Mouse (Mus musculus) frontal cortex, postnatal 10 days (tissue): ENCODE measurements around the gene Ccnd3.
A peak's percentile ranks its signal among the peaks of the same experiment; 100 is the strongest.
"Not testable (repeated sequence)": the region's sequence is repeated elsewhere in the genome, so short reads cannot be mapped to it uniquely, and the experiment has no call there.

Experiments used
- DNase-seq, 2 experiments: peaks; one replicate each; pipeline ENCODE4 v3.0.0; 2022; ENCODE audit warnings: low spot score in 2 of 2, mixed read lengths in 1 of 2

The Ccnd3 gene

DNA sequence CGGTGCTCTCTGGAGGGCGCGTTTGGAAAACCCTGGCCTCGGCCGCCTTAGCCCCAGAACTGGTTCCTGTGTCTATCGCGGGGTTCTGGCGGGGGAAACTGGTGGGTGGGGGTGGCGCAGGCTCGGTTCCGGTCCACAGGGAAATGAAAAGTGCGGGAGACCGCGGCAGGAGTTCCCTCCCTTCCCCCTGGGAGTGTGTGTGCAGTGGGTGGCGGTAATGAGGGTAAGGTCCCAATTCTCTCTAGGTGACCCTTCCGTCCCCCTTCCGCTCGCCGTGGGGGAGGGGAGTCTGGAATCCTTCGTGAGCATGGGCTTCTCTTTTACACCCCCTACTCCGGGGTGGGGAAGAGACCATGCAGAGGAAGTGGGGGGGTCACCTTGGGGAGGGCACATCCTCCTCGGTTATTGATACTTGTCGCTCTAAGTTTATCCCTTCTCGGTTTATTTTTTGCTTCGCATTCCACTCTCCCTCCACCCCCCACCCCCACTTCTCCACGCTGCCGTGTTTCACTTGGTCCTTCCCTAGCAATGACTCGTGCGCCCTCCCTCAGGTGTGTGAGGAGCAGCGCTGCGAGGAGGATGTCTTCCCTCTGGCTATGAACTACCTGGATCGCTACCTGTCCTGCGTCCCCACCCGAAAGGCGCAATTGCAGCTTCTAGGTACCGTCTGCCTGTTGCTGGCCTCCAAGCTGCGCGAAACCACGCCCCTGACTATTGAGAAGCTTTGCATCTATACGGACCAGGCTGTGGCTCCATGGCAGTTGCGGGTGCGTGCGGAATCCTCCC, 89.5 kb downstream of the Ccnd3 start:
- peak; percentile 47 to 50 for DNase-seq

DNA sequence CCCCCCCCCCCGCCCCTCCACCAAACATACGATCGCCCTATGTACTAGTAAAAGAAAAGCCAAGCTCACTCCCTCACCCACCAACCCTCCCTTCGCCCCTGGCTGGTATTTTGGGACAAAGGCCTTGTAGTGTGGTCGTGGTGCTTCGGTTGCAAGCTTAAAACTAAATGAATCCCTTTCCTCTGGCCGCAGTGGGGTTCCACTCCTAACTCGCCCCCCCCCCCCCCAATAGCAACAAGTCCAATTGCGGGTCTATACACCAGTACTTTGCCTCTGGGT, 90.1 kb downstream of the Ccnd3 start:
- no peak for DNase-seq

DNA sequence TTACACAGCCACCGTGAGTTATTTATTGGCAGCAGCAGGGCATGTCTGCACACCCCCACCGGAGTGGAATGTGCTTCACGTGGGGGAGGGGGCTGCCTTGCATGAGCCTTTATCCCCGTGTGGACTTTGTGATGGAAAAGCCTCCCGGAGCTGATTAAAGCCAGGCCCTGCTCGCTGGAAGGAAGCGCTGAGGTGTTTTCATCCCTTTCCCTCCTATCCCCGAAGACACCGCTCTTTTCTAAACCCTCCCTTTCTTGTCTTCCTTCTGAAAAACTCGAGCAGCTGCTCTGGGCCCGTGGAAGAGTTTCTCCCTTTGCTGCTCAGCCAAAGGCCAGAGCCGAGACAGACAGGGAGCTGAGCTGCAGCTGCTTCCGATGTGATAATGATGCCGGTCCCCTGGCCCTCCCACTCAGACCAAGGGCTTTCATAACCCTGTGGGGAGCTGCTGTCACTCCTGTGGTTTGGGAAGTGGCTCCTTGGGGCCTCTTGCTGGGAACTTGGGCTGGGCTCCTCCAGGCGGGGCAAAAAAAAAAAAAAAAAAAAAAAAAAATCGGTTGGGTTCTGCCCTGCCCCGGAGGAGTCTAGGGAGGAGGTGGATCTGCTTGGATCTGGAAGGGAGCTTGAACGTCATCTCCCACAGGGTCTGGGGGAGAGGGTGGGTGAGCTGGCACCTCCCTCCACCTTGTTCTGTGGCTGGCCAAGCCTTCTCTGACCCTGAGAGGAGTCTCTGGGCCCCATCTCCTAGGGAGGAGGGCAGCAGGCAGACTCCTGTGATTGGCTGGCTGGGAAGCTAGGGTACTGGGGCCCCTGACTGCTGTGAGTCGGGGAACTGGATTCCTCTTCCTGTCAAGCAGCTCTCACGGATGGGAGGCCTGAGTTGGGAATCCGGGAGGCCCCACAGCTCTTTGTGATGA, 90.7 kb downstream of the Ccnd3 start:
- DNase-seq: no peak

DNA sequence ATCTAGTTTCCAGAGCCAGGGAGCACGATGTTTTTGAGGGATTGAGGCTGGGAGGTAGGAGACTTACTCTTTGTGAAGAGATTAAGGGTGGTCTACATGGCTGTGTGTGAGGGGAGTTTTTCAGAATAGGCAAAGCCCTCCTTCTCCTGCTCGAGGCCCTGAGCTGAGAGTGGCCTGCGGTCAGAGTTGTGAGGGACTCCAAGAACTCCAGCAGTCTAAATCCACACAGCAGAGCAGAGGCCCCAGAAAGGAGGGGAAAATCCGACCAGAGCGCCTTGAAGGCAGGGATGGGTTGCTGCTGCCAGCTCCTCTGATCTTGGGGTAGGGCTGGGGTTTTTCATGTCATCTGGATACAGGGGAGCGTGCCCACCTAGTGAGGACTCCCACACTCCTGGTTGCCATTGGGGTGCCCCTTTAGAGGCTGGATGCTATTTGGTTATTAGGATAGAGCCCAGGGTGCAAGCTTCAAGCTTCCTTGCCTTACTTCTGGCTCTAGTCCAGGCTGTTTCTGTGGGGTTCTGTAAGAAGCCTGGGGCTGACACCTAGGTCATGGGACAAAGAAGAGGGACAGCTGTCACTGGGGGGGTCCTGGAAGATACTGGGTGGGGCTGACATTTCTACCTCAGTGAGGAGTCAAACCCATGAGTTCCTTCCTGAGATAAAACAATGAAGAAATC, 91.4 kb downstream of the Ccnd3 start:
- no peak for DNase-seq

DNA sequence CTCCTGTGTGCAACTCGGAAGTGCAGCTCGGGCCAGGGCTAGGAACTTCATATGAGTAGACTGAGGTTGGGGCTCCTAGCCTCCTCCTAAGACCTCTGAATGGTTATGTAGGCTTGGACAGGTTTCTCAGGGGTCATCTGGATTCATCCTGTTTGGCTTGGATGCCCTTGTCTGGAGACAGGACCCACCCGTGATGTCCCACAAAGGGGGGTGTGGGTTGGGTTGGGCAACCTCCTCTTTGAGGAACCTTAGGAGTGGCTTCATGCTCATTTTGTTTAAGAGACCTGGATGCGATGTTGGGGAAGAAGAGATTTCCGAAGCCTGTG, 92.0 kb downstream of the Ccnd3 start:
- no peak for DNase-seq

DNA sequence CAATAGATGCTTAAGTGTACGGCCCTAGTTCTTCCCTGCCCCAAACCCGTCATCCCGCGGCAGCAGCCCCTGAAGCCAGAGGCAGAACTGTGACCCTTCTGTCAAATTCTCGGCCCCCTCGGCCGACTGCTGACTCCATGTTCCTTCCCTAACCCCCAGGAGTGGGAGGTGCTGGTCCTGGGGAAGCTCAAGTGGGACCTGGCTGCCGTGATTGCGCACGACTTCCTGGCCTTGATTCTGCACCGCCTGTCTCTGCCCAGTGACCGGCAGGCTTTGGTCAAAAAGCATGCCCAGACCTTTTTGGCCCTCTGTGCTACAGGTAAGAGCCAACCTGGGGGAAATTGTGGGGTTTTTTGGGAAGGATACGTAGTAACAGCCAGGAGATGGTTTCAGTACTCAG, 92.4 kb downstream of the Ccnd3 start:
- DNase-seq: no peak

DNA sequence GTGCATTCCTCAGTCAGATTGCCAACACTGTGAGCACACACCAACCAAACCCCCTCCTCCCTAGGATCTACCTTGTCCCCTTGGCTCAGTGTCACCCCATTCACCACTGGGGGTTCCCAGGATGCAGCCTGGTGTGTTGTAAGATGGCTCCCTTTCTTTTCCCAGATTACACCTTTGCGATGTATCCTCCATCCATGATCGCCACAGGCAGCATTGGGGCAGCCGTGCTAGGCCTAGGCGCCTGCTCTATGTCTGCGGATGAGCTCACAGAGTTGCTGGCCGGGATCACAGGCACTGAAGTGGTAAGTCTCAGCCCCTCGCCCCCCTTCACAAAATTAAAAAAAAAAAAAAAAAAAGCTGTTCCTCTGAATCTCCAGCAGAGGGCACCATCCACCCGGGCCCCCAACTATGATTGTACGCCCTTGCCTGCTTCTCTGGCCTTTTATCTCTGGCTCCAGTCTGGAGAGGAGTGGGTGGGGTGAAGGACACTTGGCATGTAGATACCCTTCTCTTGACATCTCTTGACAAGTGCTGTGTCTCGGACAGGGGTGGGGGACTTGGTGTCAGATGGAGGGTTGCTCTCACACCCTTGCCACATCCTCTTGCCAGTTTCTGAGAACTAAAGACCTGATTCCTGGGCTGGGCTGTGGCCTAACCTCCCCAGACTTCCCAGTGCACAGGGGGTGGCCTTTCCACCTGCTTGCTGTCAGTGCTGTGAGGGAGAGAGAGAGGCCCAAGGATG, 93.2 kb downstream of the Ccnd3 start:
- DNase-seq: peak in 1 of 2 experiments; percentile 28

DNA sequence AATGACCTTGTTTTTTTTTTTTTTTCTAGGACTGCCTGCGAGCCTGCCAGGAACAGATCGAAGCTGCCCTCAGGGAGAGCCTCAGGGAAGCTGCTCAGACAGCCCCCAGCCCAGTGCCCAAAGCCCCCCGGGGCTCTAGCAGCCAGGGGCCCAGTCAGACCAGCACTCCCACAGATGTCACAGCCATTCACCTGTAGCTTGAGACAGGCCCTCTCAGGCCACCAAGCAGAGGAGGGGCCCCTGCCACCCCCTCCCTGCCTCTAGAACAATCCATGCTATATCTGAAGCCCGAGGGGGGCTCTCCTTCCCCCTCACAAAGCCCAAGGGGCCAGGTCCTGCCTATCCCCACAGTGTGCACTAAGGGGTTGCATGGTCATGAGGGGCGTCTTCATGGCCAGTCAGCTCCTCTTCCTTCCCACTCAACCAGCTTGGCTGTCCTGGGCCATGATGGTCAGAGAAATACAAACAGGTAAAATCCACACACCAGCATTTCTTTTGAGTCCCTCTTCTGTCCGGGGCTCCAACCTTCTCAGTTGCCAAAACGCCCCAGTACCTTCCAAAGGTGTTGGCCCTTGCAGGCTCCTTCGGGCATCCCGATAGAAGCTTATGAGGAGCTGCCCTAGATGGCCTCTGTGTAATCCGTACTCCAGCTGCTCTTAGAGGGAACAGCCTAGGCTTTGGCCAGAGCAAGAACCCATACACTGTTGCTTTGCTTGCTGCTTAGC, 93.9 kb downstream of the Ccnd3 start:
- DNase-seq: not testable (repeated sequence)

DNA sequence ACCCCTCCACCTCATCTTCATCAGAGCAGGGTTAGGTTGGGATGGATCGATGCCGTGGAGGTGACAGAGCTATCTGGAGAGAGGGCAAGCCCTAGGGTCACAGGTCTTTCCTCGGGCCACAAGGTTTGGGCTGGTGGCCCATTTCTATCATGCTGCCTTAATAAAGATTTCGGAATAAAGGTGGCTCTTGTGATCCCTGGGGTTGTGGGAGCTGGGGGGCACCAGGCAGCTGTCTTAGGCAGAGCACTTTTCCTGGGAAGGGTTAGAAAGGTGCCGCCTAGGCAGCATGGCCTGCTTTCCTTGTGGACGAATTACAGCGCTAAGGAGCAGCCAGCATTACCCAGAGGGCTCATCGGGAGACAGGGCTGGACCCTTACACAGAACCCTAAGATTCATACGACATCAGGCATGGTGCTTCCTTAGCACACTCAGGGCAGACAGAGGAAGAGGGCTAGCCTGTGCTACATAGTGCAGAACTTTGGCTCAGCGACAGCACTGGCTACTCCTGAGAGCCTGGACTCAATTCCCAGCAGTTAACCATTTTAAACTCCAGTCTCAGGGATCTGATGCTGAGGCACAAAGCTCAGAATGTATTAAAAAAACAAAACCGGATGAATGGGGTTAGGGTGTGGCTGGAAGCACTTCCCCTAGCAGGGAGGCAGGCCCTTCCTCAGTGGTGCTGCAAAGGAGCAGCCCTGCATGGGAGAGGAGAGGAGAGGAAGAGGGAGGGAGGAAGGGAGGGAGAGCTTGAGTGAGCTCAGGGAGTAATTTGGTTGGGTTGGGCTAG, 94.9 kb downstream of the Ccnd3 start:
- no peak for DNase-seq

DNA sequence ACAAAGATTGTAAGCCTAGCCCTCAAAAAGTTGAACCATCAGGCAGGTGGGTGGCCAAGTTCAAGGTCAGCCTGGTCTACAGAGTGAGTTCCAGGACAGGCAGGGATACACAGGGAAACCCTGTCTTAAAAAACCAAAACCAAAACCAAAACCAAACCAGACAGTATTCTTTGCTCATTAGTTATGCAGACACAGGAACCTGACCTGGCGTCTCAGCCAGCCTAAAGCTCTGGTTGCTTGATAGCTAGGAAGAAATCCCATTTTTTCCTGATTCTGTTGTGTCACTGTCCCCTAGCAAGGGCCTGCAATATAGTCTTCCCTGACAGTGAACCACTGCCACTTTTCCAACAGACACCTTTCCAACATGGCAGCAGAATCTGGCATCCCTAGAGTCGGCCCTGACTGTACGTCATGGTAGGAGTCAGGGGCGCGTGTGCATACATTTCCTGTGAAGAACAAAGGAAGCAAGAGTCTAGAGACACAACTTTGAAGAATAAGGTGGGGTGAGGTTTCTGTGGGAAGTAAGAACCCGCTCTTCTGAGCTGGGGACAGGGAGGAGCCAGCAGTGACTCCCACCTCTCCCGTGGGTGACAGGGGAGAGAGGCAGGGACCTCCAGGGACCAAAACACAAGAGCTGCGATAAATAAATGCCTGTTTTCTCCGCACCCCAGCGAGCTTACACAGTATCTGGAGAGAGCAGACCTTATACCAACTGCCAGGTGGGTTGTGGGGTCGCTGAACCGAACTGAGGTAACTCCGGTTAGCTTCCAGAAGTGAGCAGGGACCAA, 95.9 kb downstream of the Ccnd3 start:
- DNase-seq: no peak

DNA sequence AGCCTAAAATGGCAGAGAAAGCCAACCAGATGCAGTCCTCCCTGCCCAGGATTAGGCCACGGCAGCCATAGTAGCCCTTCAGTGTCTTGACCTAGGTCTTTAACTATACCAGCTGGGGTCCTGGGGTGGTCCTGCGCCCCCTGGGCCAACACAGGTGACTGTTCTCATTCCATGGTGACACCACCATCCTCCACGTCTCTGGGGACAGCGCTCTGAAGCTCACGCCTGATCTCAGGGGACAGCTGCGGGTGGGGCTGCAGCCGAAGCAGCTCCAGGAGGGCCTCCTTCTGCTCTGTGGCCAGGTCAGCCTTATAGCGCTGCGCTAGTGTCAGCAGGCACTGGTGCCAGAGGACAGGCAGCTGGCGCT, 96.5 kb downstream of the Ccnd3 start:
- no peak for DNase-seq

DNA sequence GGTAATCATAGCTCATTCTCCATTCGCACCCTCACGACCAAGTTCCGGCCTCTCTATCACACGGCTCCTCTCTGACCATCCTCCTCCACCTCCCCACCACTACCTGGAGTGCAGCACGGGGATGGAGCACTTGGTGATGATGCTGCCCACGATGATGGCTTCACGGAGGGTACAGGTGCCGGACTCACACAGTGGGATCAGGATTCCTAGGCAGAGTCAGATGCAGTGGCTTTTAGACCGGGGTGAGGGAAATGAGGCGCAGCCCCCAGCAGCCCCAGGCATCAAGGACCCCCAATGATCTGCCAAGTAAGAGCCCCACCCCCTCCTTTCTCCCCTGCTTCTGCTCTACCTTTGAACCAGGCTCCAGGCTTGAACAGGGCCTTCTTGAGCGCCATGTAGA, 97.4 kb downstream of the Ccnd3 start:
- no peak for DNase-seq

DNA sequence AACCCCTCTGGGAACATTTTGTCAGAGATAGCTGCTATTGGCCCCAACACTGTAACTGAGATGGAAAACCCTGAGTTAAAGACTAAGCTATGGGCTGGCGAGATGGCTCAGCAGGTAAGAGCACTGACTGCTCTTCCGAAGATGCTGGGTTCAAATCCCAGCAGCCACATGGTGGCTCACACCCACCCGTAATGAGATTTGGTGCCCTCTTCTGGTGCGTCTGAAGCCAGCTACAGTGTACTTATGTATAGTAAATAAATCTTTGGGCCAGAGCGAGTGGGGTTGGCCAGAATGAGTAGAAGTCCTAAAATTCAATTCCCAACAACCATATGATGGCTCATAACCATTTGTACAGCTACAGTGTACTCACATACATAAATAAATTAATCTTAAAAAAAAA, 101.4 kb downstream of the Ccnd3 start:
- DNase-seq: no peak

DNA sequence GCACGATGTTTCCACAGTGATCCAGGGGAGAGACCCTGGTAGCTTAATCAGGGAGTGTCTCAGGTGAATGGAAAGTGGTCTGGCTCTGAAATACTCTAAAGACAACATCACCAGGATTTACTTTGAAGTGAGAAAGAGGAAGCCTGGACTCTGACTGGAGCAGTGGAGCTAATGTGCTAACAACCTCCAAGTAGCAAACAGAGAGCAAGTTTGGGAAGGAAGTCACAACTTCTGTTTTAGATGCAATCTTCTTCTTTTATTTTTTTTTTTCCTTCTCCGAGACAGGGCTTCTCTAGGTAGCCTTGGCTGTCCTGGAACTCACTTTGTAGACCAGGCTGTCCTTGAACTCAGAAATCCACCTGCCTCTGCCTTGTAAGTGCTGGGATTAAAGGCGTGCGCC, 104.3 kb downstream of the Ccnd3 start:
- DNase-seq: no peak

DNA sequence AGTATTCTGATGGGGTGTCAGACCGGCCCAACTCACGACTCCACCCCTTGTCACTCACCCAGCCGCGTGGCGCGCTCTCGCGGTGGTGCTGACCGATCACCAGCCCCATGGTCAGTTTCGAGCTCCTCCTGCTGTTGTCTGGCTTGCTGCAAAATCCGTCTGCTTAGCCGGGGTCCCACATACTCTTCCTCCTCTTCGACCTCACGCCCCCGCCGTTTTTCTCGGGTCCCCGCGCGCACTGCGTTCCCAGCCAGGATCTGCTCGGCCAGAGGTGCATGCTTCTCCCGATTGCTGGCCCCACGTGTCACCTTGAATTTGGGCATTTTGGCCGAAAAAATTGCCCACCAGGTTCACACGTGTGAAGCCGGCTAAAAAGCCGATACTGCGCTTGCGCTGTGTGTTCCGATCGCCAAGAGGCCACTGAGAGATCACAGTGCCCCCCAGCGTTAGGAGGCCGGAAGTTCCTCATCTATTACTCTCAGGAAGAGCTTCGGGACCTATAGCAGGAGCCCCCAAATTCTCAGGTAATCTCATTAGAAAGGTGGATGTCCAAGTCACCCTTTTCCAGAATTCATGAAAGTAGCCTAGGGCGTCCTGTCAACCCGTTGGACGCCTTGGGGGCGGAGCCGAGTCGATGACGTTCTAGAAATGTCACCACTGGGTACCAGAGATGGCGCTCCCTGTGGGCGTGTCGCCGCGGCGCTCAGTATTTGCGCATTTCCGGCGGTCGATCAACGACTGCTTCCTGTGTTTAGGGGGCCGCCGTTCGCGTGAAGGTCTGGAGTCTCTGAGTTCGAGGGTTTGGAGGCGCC, 106.2 kb downstream of the Ccnd3 start, which contains the start of the genes Bysl, Med20 and Gm20517:
Gene Bysl (minus strand): TSS at position 644 of the 812 bp plus-strand sequence.
Gene Med20 (plus strand): TSS at position 734 of the 812 bp plus-strand sequence.
Gene Gm20517 (plus strand): TSS at position 741 of the 812 bp plus-strand sequence.
- peak; percentile 91 to 96 for DNase-seq

DNA sequence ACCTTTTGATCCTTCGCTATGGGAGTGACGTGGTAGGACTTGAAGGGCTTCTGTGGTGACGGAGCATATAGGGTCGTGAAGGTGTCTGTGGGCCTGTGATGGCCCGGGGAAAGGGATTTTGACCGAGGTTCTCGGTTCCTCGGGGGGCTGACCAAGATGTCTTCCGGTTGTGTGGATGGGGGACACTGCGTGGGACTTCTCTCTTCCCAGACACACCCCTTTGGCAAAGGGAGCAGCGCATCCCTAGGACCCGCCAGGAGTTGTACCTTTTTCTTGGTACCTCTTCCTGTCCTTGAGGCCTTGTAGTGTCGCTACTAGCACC, 106.8 kb downstream of the Ccnd3 start:
- DNase-seq: no peak

DNA sequence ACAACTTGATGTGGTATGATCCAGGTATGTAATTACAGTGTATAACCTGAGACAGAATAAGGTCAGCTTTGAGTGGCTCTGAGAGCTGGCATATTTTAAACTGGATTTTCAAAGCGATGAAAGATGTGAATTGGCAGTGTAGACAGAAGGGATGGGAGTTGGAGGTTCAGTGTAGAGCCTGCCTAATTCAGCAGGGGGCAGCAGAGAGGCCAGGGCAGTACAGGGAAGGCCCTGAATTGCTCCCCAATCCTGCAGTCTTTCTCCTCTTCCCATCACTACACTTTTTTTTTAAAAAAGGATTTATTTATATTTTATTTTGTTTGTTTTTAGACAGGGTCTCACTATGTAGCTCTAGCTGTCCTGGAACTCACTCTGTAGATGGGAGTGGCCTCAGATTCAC, 109.2 kb downstream of the Ccnd3 start:
- no peak for DNase-seq

DNA sequence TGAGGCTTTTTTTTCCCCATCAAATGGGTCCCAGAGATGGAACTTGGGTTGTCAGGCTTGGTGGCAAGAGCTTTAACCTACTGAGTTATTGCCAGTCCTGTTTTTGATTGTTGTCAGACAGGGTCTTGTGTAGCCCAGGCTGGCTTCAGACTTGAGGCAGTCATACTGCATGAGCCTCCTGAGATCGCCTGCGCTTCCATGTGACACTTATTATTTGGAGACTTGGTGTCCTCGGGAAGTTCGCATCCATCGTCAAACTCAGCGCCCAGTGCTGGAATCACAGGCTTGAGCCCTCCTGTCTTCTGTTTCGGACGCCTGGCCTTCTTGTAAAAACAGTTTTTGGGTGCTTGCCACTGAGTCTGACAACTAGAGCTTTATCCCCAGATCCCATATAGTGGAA, 111.3 kb downstream of the Ccnd3 start:
- DNase-seq: no peak

DNA sequence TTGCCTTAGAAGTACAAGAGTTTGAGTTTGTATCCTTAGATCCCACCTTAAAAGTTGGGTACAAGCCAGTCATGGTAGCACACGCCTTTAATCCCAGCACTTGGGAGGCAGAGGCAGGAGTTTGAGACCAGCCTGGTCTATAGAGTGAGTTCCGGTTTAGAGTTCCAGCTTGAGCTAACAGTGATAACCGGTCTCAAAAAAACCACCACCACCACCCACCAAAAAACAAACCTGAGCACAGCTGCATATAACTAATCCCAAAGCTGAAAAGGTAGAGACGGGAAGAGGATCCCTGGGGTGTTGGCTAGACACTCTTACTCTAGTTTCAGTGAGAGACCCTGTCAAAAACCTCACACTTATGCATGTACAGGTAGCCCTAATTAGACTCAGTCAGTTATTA, 111.8 kb downstream of the Ccnd3 start:
- no peak for DNase-seq
